Mouse (Mus musculus) thymus, adult 18-20 months (tissue): ENCODE measurements around the gene Spty2d1.
A peak's percentile ranks its signal among the peaks of the same experiment; 100 is the strongest.

Source experiments
- DNase-seq, 2 experiments: peaks; one replicate each; pipeline ENCODE4 v3.0.0; 2022; ENCODE audit warnings: mixed read lengths in 2 of 2

The Spty2d1 gene

GRCm38 (mm10) chr7:46986646-46987045 is 21.6 kb downstream of the Spty2d1 start:
- DNase-seq: no peak

- DNase-seq: no peak
These were observed 22.3 kb downstream of the Spty2d1 start for GRCm38 (mm10) chr7:46985718-46986505.

GRCm38 (mm10) chr7:46983280-46983679 is 24.9 kb downstream of the Spty2d1 start, which contains the start of gene Gm9999:
Gm9999 (plus strand) TSS chr7:46983580.
- no peak for DNase-seq

GRCm38 (mm10) chr7:46975456-46975855 is 32.8 kb downstream of the Spty2d1 start:
- DNase-seq: no peak

- DNase-seq: no peak
These were observed 33.6 kb downstream of the Spty2d1 start for GRCm38 (mm10) chr7:46974648-46975047.

DNA sequence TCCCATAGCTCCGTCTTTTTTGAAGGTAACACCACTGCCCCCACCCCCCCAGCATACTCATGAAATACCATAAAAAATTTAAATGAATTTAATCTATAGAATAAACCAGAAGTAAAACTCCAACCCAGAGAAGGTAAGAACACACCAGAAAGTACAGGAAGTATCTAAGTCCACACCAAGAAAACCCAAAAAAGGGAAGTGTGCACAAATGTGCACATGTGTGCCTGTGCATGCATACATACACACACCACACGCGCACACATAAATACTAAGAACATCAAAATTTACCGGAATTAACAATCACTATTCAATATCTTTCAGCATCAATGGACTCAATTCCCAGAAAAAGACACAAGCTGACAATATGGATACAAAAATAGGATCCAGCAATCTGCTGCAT is 38.3 kb downstream of the Spty2d1 start:
- no peak for DNase-seq

DNA sequence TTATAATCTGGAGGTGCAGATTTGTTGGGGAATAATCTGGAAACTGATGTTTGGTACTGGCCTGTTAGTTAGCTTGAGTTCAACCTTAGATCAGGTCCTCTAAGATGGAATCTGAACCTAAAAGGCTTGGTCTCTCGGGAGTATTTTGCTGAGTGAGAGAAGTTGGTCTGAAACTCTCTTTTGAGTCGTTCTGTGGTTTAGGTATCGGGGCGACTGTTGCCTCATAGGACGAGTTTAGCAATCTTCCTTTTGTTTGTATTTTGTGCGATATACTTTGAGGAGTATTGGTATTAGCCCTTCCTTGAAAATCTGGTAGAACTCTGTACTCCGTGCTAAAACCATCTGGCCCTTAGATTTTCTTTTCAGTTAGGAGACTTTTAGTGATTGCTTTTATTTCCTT is 44.1 kb downstream of the Spty2d1 start:
- DNase-seq: no peak

- peak; percentile 5 to 39 for DNase-seq
These were observed 45.2 kb downstream of the Spty2d1 start for GRCm38 (mm10) chr7:46962806-46963618.

DNA sequence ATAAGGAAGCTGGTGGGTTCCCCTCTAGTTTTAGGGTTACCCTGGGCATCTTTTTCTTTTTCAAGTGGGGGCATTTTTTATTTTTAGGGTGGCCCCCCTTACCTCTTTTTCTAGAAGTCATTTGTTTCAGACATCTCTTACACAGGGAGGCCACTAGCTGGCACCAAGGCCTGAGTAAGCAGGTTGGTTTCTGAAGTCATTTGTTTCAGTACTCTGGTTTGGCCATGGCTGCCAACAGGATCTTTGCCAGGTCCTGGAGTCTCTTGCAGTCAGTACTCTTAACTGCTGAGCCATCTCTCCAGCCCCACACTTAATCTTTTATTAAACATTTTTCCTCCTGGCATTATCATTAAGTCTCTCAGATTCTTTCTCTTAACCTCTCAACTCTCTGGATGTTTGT is 46.1 kb downstream of the Spty2d1 start:
- DNase-seq: no peak

- DNase-seq: no peak
These were observed 47.2 kb downstream of the Spty2d1 start for GRCm38 (mm10) chr7:46960991-46961390.

GRCm38 (mm10) chr7:46958853-46959252 is 49.4 kb downstream of the Spty2d1 start:
- no peak for DNase-seq

GRCm38 (mm10) chr7:46957831-46958691 is 50.1 kb downstream of the Spty2d1 start, which contains the start of gene Uevld:
Uevld (minus strand) TSS chr7:46958527.
- peak; percentile 81 to 85 for DNase-seq
